Mouse (Mus musculus): ENCODE data around the gene Tfpi.

Tfpi gene

DNA sequence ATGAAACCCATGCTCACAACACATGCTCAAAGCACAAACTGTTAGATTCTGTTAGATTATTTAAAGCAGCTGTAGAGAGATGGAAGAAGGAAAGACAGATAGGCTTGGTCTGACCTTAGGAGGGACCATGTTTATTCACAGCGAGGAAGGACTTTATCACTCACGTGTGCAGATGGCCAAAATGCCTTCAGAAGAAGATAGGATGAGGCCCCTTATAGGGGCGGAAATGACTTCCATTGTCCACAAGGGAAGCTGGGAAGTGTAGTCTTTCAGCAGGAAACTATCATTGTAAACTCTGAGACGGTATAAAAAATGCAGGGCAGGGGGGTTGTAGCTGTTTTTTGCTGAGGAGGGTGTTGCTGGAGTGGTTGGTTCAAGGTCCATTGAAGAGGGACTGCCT is at the start of gene Tfpi:
TSS of gene Tfpi (minus strand) at position 199 of the 400 bp plus-strand sequence.
- DNase-seq = peak; percentile 51

DNA sequence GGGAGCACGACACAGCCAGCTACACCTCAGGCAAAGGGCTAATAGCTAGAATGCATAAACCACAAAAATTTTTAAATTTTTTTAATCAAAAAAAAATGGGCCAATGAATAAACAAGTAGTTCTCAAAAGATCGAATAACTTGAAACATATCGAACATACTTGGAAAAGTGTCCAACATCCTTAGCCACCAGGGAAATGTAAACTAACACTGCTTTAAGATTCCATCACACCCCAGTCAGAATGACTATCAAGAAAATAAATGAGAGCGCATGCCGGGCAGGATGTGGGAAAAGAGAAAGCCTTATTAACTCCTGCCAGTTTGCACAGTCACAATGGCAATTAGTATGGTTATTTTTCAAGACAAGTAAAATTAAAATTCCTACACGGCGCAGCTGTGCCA is 49.6 kb upstream of the Tfpi start:
- no peak for DNase-seq

DNA sequence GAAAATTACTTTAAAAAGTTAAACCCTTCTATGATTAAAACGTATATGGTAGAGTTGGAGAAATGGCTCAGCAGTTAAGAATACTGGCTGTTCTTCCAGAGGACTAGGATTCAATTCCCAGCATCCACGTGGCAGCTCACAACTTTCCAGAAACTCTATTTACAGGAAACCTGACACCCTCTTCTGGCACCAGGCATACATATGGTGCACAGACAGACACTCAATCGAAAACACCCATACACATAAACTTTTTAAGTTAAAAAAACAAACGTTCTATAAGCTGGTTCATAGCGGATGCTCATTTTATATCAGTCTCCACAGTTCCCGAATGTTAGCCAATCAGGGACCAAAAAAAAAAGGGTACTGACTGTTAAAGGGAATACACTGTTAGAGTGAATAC is 49.2 kb upstream of the Tfpi start:
- no peak for DNase-seq

DNA sequence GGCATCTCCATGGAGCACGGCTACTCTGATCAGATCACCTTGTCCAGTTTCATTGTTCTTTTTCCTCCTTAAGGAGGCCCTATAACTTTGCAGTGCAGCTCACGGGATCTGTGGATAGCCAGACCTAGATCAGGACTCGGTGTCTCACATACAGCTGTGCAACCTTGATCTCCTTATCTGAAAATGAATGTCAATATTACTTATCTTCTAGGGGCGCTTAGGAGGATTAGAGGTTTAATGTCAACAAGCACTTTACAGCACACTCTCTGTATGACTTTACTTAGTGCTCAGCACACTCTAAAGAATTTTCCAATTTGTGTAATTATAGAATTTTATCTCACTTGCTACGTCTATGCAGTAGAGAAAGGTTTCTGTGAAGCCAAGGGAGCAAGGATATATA is 48.5 kb upstream of the Tfpi start:
- no peak for DNase-seq

DNA sequence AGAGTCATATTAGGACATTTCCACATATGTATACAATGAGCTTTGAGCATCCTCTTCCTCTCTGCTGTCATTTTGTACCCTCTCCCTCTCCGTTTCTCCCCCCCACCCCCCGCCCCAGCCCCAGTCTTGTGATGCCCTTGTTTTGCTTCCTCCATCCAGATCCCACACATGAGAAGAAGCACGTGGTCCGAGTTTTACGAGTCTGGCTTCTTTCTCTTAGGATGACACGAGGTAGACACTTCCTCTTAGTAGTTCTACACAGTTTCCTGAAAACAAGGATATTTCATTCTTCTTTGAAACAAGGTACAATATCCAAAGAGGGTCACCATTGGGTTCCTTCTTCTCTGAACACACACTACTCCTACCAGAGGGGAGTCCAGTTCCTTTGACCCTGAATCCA is 47.4 kb upstream of the Tfpi start:
- no peak for DNase-seq

DNA sequence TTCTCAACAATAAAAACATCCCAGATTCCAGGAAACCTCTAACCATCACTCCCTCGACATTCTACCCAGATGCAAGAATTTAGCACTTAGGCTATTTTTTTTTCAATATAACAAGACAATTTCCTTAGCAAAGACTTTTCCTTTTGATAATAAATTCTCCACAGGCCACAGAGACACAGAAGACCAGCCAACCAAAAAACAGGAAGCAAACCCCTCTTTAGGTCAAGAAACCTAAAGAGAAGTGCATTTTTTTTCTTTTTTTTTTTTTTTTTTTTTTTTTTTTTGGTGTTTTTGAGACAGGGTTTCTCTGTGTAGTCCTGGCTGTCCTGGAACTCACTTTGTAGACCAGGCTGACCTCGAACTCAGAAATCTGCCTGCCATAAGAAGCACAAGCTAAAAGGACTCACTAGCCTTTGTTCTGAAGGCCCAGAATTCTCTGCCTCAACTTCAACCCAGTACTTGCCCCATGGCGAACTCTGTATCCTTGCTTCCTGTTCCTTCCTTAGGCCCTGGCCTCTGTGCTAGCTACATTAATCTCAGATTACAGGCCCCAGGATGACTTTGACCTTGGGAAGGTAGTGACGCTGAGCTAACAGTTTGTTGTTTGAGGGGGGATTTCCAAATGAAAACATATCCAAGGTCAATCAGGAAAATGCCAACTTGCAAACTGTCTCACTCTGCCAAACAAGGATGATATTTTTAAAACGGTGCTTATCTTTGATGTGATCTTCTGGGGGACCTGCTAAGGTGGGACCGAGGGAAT is 46.7 kb upstream of the Tfpi start:
- no peak for DNase-seq

DNA sequence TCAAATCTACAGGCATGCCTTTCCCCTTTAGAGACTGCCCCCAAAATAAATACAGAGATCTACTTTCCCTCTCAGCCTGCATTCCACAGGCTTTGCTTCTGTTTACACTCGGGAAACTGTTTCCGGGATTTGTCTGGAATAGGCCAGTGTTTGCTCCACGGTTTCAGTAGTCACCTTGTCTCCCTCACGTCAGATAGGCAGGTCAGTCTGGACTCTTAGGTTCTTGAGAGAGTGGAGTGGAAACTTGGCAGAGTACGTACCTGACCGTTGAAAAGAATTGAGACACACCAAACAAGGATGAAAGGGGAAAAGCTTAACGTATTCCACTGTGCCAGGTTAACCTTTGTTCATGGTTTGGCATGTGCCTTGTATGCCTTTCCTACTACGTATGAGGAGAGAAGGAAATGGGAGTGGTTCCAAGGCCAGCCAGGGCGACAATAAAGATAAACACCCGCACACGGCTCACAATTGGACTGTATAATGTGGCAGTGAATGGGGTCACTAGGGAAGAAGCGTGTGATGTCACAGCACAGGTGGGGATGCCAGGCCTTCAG is 43.0 kb upstream of the Tfpi start:
- peak; percentile 86 for DNase-seq

DNA sequence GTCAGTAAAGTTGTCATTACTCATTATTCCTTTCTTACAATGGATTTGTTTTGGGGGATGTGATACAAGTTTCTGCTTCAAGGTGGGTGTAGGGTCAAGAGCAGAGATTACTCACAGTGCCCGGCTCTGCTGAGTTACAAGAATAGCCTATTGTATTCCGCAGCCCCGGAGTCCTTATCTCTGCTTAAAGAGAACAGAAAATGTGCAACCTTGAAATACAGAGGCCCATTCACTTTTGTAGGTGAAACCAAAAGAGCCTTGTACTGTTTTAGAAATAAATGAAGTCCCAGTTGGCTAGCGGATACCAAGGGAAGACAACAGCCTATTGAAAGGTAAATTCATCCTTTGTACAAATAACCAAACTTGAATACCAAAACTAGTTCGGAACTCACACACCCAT is 42.2 kb upstream of the Tfpi start:
- DNase-seq = no peak

DNA sequence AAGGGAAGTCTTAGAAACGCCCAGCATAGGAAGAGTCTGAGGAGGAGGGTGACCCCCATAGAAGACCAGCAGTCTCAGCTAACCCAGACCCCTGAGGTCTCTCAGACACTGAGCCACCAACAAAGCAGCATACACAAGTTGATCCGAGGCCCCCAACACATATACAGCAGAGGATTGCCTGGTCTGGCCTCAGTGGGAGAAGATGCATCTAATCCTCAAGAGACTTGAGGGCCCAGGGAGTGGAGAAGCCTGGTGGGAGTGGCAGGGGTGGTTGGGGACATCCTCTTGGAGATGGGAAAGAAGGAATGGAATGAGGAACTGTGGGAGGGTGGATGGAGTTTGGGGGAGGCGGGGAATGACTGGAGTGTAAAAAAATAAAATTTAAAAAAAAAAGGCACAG is 36.7 kb upstream of the Tfpi start:
- no peak for DNase-seq

DNA sequence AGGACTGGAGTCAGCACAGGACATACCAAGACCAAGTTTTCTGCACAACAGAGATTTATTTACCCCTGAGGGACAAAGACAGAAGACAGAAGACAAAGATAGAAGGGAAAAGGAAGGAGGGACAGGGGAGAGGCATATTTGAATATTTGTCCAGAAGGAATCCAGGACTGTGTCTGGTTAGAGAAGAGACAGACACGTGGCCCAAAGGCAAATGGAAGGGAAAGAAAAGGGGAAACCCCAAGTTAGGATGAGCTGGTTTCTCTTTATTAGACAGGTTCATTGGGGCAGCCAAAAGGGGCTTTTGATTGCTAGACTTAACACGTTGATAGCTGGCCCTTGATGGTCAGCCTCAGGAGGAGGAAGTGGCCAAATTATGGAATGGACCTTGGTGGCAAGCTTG is 34.9 kb upstream of the Tfpi start:
- no peak for DNase-seq

DNA sequence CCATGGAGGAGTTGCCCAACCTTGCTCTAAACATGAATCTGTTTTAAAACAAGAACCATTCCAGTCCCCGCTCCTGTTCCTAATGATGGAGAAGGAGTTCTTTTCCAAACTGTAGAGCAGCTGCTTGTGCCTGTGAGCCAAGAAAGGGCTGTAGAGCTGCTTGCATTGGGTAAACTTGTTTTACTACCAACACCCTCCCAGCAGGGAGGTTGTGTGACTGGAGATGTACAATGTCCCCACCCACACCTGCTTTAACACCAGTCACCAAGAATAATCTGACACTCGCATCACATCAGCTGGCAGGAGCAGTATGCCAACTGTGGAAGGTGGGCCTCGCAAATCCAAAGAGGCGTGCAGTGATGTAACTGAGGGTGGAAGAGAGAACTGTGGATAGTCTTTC is 34.5 kb upstream of the Tfpi start:
- no peak for DNase-seq

DNA sequence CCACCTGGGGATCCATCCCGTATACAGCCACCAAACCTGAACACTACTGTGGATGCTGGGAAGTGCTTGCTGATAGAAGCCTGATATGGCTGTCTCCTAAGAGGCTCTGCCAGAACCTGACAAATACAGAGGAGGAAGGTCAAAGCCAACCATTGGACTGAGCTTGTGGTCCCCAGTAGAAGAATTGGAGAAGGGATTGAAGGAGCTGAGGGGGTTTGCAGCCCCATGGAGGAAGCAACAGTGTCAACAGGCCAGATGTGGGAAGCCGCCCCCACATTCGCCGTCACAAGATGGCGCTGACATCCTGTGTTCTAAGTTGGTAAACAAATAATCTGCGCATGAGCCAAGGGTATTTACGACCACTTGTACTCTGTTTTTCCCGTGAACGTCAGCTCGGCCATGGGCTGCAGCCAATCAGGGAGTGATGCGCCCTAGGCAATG is 28.4 kb upstream of the Tfpi start:
- peak; percentile 47 for DNase-seq

DNA sequence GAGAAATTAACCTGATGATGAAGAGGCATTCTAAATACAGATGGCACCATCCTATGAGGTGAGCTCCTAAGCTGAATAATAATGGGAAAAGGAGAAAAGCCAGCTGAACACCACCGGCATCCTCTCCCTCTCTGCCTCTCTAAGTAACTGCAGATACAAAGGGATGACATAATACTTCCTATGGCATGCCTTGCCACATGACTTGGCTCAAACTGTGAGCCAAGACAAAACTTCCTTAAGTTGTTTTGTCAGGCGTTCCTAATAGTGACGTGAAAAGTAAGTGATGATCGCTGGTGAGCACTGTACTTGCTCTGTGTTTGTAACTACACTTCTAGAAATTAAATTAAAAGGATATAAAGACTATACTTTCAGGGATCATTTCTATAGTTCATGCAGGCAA is 27.7 kb upstream of the Tfpi start:
- no peak for DNase-seq

DNA sequence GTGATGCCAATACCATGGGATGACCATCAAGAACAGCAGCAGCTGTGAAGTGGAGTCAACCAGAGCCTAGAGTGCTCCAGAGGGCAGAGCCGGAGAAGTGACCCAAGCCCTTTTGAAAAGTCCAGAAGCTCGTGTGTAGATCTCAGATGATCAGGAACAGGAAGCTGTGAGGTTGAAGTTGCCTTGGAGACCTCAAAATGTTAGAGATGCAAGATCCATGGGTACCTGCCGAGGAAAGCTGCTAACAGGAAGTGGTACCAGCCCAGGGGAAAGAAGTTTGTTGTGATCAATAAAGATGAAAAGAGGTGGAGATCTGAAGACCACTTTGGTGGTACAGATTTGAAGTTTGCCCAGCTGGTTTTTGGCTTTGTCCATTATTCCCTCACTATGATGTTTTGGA is 22.3 kb upstream of the Tfpi start:
- no peak for DNase-seq

DNA sequence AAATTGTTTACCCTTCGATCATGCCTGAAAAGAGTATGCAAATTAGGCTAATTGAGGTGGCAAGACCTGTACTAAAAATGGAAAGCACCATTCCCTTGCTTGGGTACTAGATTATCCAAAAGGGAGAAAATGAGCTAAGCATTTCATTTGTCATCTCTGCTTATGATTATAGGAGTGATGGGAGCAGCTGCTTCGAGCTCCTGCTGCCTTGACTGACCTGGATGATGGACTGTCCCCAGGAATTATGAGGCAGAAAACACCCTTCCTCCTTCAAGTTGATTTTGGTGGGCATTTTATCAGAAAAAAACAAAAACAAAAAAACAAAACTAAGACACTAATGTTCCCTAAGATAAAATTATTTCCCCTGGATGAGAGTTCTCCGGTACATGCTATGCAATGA is 18.5 kb upstream of the Tfpi start:
- no peak for DNase-seq

DNA sequence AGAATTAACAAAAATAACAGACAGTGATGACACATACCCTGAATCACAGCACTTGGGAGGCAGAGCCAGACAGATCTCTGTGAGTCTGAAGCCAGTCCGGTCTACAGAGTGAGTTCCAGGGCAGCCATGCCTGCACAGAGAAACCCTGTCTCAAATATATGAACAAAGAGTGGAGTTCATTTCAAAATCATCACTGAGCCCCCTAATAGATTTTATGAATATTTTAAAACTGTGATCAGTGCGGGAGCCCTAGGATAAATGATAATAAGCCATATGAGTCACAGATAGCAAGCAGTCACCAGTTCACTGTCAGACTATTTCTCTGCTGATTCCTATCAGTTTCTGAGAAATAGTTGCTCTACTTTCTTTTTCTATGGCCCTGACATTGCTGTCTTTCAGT is 17.1 kb upstream of the Tfpi start:
- DNase-seq = no peak

DNA sequence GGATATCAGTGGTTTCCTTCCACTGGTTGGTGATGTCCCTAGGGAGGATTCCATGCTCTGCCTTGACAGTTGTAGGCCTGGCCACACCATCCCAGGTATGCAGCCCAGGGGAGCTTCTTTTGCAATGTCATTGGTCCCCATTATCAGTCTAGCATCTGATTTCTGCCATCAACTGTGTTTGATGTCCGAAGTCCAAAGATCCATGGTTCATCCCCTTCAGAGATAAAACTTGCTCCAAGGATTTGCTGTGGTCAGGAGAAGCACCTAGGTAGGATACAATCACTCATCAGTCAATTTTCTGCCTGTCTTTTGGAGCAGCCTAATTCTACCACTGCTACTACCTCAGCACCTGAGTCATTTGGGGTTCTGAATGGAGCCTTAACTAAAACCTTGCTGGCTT is 15.1 kb upstream of the Tfpi start:
- DNase-seq = no peak

DNA sequence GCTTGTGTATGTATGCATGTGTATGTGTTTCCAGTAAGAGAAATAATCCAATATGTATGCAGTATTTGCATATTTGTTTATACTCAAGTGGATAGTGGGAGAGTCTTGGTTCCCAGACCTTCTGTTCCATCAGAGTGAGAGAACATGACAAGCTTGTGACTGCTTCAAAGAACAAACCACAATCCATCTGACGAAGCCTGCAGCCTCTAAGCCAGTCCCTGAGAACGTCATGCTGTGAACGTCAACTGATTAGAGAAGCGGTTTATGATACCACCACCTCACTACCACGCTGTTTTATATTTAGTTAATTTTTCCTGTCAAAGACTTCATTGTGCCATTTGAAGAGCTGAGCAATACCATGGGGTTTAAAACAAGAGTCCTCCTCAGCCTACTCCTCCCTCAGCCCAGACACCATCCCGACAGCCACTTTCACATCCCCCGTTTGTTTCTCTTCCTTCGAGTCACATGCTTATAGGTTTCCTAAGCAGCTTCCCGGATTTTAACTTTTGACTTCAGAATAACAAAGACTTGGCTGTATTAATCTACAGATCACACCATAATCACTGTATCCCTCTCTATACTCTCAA is 11.2 kb upstream of the Tfpi start:
- no peak for DNase-seq

DNA sequence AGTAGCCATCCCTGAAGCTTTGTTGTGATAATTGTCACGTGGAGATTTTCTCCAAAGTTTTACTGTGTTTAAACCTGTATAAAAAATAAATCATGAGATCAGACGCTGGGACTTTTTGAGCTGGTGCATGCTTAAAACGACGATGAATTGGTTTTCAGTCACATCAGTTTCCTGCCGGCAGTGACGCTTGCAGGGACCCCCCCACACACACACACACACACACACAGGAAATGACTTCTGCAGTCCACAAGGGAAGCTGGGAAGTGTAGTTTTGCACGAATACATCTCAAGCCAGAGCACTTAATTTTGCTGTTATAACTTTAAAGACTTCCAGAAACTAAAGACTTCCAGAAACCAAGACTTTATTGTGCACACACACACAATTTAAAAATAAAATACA is 5.3 kb upstream of the Tfpi start:
- DNase-seq = peak; percentile 72

DNA sequence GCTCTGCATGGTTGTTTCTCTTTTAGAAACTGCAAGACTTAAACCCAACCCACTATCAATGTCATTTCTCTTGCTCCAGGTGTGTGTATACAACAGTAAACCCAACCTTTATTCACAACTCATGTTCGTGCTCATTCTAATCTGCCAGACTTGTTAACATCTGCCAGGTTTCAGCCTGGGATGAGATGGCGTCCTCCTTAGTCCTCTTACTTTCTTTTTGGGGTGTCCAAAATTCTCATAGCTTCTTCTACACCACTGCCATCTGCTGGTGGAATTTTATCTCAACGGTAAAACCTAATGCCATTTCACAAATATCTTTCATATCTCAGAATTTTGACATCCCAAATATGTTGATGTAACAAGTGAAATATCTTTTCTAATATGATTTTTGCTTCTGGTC is 2.5 kb upstream of the Tfpi start:
- DNase-seq = peak; percentile 91

DNA sequence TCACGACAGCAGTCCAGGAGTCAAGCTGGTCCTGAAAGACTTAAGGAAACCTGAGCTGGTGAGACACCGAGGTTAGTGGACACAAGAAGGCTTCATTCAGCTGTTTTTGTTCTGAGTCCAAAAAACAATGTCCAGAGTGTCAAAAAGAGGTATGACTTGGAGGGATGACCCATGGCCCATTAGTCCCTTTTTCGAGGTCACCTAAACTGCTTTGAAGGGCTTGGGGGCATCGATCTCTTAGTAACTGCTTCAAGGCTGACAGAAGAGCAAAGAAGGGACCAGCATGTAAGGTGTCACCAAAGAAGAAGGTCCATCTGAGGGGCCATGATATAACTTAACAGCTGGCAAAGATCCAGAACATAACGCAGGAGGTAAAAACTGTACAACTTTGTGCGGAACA is 1.2 kb upstream of the Tfpi start:
- DNase-seq = no peak

DNA sequence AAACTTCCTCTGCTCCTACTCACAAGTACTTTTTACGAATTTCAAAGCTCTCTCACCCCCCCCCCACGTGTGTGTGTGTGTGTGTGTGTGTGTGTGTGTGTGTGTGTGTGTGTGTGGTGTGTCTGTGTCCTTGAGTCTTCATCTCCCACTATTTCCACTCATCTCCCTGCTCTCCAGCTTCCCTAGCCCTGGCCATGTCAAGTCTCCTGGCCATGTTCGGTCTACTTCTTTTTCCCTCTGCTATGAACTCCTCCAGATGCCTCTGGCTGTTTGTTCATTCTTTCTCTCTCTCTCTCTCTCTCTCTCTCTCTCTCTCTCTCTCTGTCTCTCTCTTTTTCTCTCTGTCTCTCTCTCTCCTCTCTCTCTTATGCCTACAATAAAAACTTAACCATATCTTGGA is 444 bp downstream of the Tfpi start:
- DNase-seq = no peak

DNA sequence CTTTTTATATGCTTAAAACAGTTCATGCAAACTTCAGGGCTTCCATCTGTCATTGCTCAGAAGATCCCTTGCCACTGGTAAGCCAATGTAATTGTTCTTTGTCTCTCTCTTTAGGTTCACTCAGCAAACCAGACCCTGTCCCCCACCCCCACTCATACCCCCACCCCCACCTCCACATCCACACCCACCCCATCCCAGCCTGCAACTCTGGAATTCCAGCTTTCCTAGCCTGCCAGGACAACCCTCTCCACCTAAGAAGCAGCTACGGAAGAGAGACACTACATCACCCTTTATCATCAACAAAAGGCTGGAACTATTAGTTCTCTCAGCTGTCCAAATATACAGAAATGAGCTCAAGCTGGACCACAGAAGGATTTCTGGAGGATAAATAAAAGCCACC is 974 bp downstream of the Tfpi start:
- no peak for DNase-seq

DNA sequence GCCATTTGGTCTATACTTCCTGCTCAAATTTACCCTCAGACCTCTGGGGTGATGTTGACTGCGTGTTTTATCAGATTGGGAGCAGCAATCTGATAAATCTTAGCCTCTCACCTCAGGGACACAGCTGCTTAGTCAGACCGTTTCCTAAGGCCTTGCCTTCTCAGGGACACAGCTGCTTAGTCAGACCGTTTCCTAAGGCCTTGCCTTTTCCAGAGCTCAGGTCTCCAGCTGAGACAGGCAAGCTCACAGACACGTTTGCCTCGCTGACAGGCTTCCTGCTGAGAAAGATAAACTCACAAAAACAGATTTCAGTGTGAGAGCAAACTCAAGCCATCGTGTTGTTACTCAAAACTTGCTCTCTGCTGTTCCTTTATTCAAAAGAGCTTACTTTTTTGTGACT is 1.9 kb downstream of the Tfpi start:
- no peak for DNase-seq

All from lung, postnatal 36 days (tissue).